Mouse (Mus musculus) liver, adult 2 months (tissue): ENCODE results near the gene Calu.

Experiments
- CTCF ChIP-seq: fragments of 200-500 bp; IDR thresholded peaks from 2 replicates; pipeline ENCODE4 v1.5.1; 2011; ENCODE audit warnings: low read depth, low read length, control low read depth
- POLR2A ChIP-seq: fragments of 200-500 bp; IDR thresholded peaks from 2 replicates; pipeline ENCODE4 v1.6.1; 2011; ENCODE audit warnings: low read length, control low read depth; ENCODE audit not compliant: insufficient read depth; ENCODE audit errors: extremely low read depth

DNA sequence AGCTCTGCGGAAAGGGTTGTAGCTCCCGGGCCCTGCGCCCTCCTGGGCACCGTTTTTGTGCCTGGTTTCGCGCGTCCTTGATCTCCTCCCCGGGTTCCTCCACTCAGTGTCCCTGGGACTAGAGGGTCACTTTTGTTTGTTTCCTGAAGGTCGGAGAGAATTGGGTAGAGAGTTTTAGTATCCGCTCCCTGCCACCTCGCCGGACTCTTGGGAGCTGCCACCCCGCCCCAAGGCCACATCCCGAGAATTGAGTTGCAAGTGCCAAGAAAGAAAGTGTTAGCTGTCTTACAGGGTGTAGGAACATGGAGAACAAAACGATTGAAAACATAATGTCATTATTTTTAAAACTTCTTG is 479 bp downstream of the Calu start:
- TF ChIP-seq POLR2A (no peak), CTCF (no peak)
